Mouse (Mus musculus): ENCODE measurements around the gene Ilf3. TPM values are rescaled to one million over a fixed set of nuclear protein-coding genes. Genes with fewer than 3 reads are reported as not detected.

Ilf3 gene
- polyA plus RNA-seq, 1 experiment: not detected

DNA sequence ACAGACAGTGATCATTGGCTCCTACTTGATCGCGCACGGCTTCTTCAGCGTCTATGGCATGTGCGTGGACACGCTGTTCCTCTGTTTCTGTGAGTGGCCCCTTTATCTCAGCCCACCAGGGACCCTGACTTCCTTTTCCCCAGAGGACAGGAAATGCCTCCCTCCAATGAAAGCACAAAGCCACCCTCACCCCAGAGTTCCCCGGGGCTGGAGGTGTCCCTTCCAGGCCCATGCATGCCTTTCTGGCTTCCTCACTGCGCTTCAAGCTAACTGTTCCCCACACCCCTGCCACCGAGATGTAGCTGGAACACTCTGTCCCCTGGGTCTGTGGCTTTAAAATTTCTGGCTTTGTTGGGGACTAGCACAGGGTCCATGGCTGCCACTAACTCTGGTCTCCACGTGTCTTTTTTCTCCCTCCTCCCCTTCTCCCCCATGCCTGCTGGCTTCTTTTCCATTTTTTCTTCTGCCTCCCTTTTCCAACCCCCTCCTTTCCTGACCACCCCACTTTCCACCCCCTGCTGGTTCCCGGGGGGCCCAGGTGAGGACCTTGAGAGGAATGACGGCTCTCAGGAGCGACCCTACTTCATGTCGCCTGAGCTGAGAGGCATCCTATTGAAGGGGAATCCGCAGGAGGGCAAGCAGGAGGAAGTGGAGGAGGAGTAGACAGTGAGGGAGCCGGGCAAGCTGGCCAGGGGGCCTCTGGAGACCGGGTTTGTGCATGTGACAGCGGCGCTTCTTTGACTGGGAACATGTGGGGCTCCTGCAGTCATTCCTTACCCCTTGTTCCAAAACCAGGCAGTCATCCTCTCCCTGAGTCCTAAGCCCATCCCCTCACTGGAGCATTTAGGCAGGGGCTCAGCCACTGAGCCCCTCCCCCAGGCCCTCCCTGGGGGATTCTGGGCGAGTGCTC lies 15.0 kb upstream of the Ilf3 start:
- 52% methylated on average over 20 of the region's 20 CpGs for WGBS
- Histone ChIP-seq H3K4me3 (ENCODE audit: insufficient read depth, low read depth, low read length) (no peak overlapping the region), H3K27ac (ENCODE audit: insufficient read depth, low read depth, low read length) (no peak overlapping the region), H3K4me1 (ENCODE audit: control insufficient read depth, insufficient read depth, low read length) (no peaks in the 10 kb centered on the region)
- TF ChIP-seq CTCF (IDR thresholded peaks at IDR 0.05; ENCODE audit: insufficient read depth, low read depth, low read length): no peak

DNA sequence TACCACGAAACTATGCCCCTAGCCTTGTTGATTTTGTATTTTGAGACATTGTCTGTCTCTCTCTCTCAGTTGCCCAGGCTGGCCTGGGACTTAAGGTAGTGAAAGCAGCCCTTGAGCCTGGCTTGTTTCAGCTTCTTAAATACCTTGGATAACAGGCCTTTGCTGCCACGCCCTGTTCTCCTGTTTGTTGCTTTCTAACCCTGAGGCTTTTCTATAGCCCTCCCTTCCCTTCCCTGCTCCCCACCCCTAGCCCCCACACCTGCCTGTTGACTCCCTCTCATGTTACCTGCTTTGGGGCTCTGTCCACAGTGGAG lies 14.3 kb upstream of the Ilf3 start:
- TF ChIP-seq POLR2A (IDR thresholded peaks at IDR 0.05; ENCODE audit: insufficient read depth, low read depth, low read length) (no peak), CTCF (IDR thresholded peaks at IDR 0.05; ENCODE audit: insufficient read depth, low read depth, low read length) (no peak)
- Histone ChIP-seq H3K4me3 (ENCODE audit: insufficient read depth, low read depth, low read length) (no peak overlapping the region), H3K4me1 (ENCODE audit: control insufficient read depth, insufficient read depth, low read length) (no peaks in the 10 kb centered on the region), H3K27ac (ENCODE audit: insufficient read depth, low read depth, low read length) (no peak overlapping the region)
- WGBS: 84% methylated on average over 2 of the region's 2 CpGs

GRCm38 (mm10) chr9:21354796-21355195 lies 12.9 kb upstream of the Ilf3 start:
- Histone ChIP-seq H3K4me1 (ENCODE audit: control insufficient read depth, insufficient read depth, low read length) (no peaks in the 10 kb centered on the region), H3K27ac (ENCODE audit: insufficient read depth, low read depth, low read length) (no peak overlapping the region), H3K4me3 (ENCODE audit: insufficient read depth, low read depth, low read length) (no peak overlapping the region)
- TF ChIP-seq CTCF (IDR thresholded peaks at IDR 0.05; ENCODE audit: insufficient read depth, low read depth, low read length): no peak
- no peak for TF ChIP-seq POLR2A (IDR thresholded peaks at IDR 0.05; ENCODE audit: insufficient read depth, low read depth, low read length)
- 89% methylated on average over 6 of the region's 6 CpGs for whole genome bisulfite sequencing

GRCm38 (mm10) chr9:21356981-21357718 lies 10.5 kb upstream of the Ilf3 start:
- Histone ChIP-seq H3K27ac (ENCODE audit: insufficient read depth, low read depth, low read length) (no peak overlapping the region), H3K4me3 (ENCODE audit: insufficient read depth, low read depth, low read length) (no peak overlapping the region), H3K4me1 (ENCODE audit: control insufficient read depth, insufficient read depth, low read length) (no peaks in the 10 kb centered on the region)
- no peak for TF ChIP-seq CTCF (IDR thresholded peaks at IDR 0.05; ENCODE audit: insufficient read depth, low read depth, low read length)
- TF ChIP-seq POLR2A (IDR thresholded peaks at IDR 0.05; ENCODE audit: insufficient read depth, low read depth, low read length): no peak
- 7% methylated on average over 1 of the region's 1 CpGs for WGBS

GRCm38 (mm10) chr9:21366541-21367220 lies 990 bp upstream of the Ilf3 start:
- 32% methylated on average over 14 of the region's 14 CpGs for WGBS
- peaks cover 6% of the 10 kb centered on the region for H3K4me1 ChIP-seq (ENCODE audit: control insufficient read depth, insufficient read depth, low read length)
- peak overlapping the region; percentile 99 for H3K4me3 ChIP-seq (ENCODE audit: insufficient read depth, low read depth, low read length)
- no peak for TF ChIP-seq POLR2A (IDR thresholded peaks at IDR 0.05; ENCODE audit: insufficient read depth, low read depth, low read length)
- TF ChIP-seq CTCF (IDR thresholded peaks at IDR 0.05; ENCODE audit: insufficient read depth, low read depth, low read length): no peak
- H3K27ac ChIP-seq (ENCODE audit: insufficient read depth, low read depth, low read length): peak overlapping the region; percentile 93

DNA sequence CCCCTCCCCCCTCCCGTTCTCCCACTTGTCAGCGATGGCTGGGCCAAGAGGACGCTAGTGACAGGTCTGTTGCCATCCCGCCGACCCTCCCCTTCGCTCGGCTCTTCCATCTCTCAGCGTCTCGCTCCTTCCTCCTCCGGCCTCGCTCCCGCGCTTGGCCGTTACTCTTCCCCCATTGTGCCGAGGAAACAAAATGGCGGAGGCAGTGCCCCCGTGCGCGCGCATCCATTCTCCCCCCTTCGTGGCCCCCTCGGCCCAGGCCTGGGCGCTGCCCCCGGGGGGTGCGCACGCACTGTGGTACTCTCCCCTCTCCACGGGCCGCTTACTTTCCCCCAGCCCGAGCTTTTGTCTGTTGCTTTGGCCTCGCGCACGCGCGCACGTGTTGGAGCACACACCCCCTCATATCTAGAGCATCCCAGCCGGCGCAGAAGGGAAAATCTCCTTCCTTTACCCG lies 487 bp downstream of the Ilf3 start:
- TF ChIP-seq POLR2A (IDR thresholded peaks at IDR 0.05; ENCODE audit: insufficient read depth, low read depth, low read length) (peak; percentile 29; the same call in 1 of the 2 replicates), CTCF (IDR thresholded peaks at IDR 0.05; ENCODE audit: insufficient read depth, low read depth, low read length) (no peak)
- 2% methylated on average over 38 of the region's 38 CpGs for WGBS
- peaks cover 6% of the 10 kb centered on the region for H3K4me1 ChIP-seq (ENCODE audit: control insufficient read depth, insufficient read depth, low read length)
- peak overlapping the region; percentile 89 for H3K27ac ChIP-seq (ENCODE audit: insufficient read depth, low read depth, low read length)
- peak overlapping the region; percentile 99 for H3K4me3 ChIP-seq (ENCODE audit: insufficient read depth, low read depth, low read length)

GRCm38 (mm10) chr9:21369080-21369479 lies 1.4 kb downstream of the Ilf3 start:
- Histone ChIP-seq H3K4me1 (ENCODE audit: control insufficient read depth, insufficient read depth, low read length) (peaks cover 6% of the 10 kb centered on the region), H3K27ac (ENCODE audit: insufficient read depth, low read depth, low read length) (no peak overlapping the region), H3K4me3 (ENCODE audit: insufficient read depth, low read depth, low read length) (peak overlapping the region; percentile 99)
- 36% methylated on average over 11 of the region's 11 CpGs for WGBS
- TF ChIP-seq POLR2A (IDR thresholded peaks at IDR 0.05; ENCODE audit: insufficient read depth, low read depth, low read length) (no peak), CTCF (IDR thresholded peaks at IDR 0.05; ENCODE audit: insufficient read depth, low read depth, low read length) (no peak)

- 24% methylated on average over 2 of the region's 2 CpGs for WGBS
- TF ChIP-seq CTCF (IDR thresholded peaks at IDR 0.05; ENCODE audit: insufficient read depth, low read depth, low read length): no peak
- no peak for TF ChIP-seq POLR2A (IDR thresholded peaks at IDR 0.05; ENCODE audit: insufficient read depth, low read depth, low read length)
- no peak overlapping the region for H3K27ac ChIP-seq (ENCODE audit: insufficient read depth, low read depth, low read length)
- peaks cover 6% of the 10 kb centered on the region for H3K4me1 ChIP-seq (ENCODE audit: control insufficient read depth, insufficient read depth, low read length)
- H3K4me3 ChIP-seq (ENCODE audit: insufficient read depth, low read depth, low read length): no peak overlapping the region
Measured at GRCm38 (mm10) chr9:21370876-21371275, 3.2 kb downstream of the Ilf3 start.

All from olfactory bulb, adult 2 months (tissue).